ENCODE assay signal across 8 mouse cellular contexts in genomic region chr5:117978159-117978697, GRCm38 (mm10). TPM values are rescaled to one million over a fixed set of nuclear protein-coding genes. Genes with fewer than 3 reads are reported as not detected.
DNase-seq lines count a peak whose midpoint lies in the region; ATAC-seq lines count a peak whose summit lies in the region.

No protein-coding gene starts in this region.

- H3K36me3 ChIP-seq in kidney, embryonic 15.5 days: peaks cover 39% of the 10 kb centered on the region
- H3K36me3 ChIP-seq in embryonic facial prominence, embryonic 12.5 days: peaks cover 41% of the 10 kb centered on the region
- peaks cover 6% of the 10 kb centered on the region; the same call in 1 of the 2 replicates for H3K36me3 ChIP-seq in intestine, embryonic 15.5 days
- peaks cover 14% of the 10 kb centered on the region; the same call in 1 of the 2 replicates for H3K36me3 ChIP-seq in midbrain, embryonic 16.5 days (ENCODE audit: control insufficient read depth, insufficient read depth, low read length)

- no peaks in the 10 kb centered on the region for H3K27me3 ChIP-seq in kidney, embryonic 15.5 days
- no peaks in the 10 kb centered on the region for H3K27me3 ChIP-seq in embryonic facial prominence, embryonic 12.5 days
- H3K27me3 ChIP-seq in intestine, embryonic 15.5 days (replicated peaks): no peaks in the 10 kb centered on the region
- no peaks in the 10 kb centered on the region for H3K27me3 ChIP-seq in midbrain, embryonic 16.5 days (ENCODE audit: control insufficient read depth, insufficient read depth, low read depth, low read length)

- peak overlapping the region; percentile 99 for H3K4me3 ChIP-seq in kidney, embryonic 15.5 days (replicated peaks)
- peak overlapping the region; percentile 98 for H3K4me3 ChIP-seq in embryonic facial prominence, embryonic 12.5 days
- peak overlapping the region; percentile 100 for H3K4me3 ChIP-seq in intestine, embryonic 15.5 days (replicated peaks)
- H3K4me3 ChIP-seq in midbrain, embryonic 16.5 days (ENCODE audit: low read depth, low read length): peak overlapping the region; percentile 97

- 40% methylated on average over 17 of the region's 17 CpGs for WGBS in kidney, embryonic 15.5 days
- 54% methylated on average over 17 of the region's 17 CpGs for WGBS in embryonic facial prominence, embryonic 12.5 days
- 48% methylated on average over 17 of the region's 17 CpGs for WGBS in intestine, embryonic 15.5 days
- WGBS in midbrain, embryonic 16.5 days: 38% methylated on average over 17 of the region's 17 CpGs

- peak overlapping the region; percentile 94 for H3K9ac ChIP-seq in kidney, embryonic 15.5 days
- H3K9ac ChIP-seq in embryonic facial prominence, embryonic 12.5 days: peak overlapping the region; percentile 94
- peak overlapping the region; percentile 94; the same call in 1 of the 2 replicates for H3K9ac ChIP-seq in intestine, embryonic 15.5 days
- peak overlapping the region; percentile 100 for H3K9ac ChIP-seq in midbrain, embryonic 16.5 days (ENCODE audit: low read depth, low read length)

- H3K4me2 ChIP-seq in kidney, embryonic 15.5 days: peak overlapping the region; percentile 89
- peak overlapping the region; percentile 72 for H3K4me2 ChIP-seq in embryonic facial prominence, embryonic 12.5 days (replicated peaks)
- peak overlapping the region; percentile 83 for H3K4me2 ChIP-seq in intestine, embryonic 15.5 days (replicated peaks)
- H3K4me2 ChIP-seq in midbrain, embryonic 16.5 days (ENCODE audit: low read length): peak overlapping the region; percentile 80

- no peak for ATAC-seq in kidney, embryonic 15.5 days (replicated peaks; ENCODE audit: low FRiP score)
- no peak for ATAC-seq in embryonic facial prominence, embryonic 12.5 days (ENCODE audit: insufficient number of reproducible peaks, insufficient read depth, low FRiP score, low TSS enrichment)
- ATAC-seq in intestine, embryonic 15.5 days: no peak
- no peak for ATAC-seq in midbrain, embryonic 16.5 days

- H3K27ac ChIP-seq in kidney, embryonic 15.5 days: peak overlapping the region; percentile 34
- 0 out of 2 replicates have a peak overlapping the region, but pooled peaks have one; percentile 24 for H3K27ac ChIP-seq in embryonic facial prominence, embryonic 12.5 days
- H3K27ac ChIP-seq in intestine, embryonic 15.5 days: no peak overlapping the region
- H3K27ac ChIP-seq in midbrain, embryonic 16.5 days (ENCODE audit: low read length): peak overlapping the region; percentile 92; the same call in 1 of the 2 replicates

- H3K4me1 ChIP-seq in kidney, embryonic 15.5 days: peaks cover 33% of the 10 kb centered on the region
- H3K4me1 ChIP-seq in embryonic facial prominence, embryonic 12.5 days: peaks cover 19% of the 10 kb centered on the region; the same call in 1 of the 2 replicates
- peaks cover 30% of the 10 kb centered on the region for H3K4me1 ChIP-seq in intestine, embryonic 15.5 days (replicated peaks)
- peaks cover 24% of the 10 kb centered on the region for H3K4me1 ChIP-seq in midbrain, embryonic 16.5 days (ENCODE audit: control insufficient read depth, insufficient read depth, low read length)

- no peak for DNase-seq in kidney, adult 9 months
- DNase-seq in ovary, postnatal 10 days (ENCODE audit: low spot score): no peak
- DNase-seq in ovary, adult 18-20 months (ENCODE audit: low spot score): no peak
- no peak for DNase-seq in left cerebral cortex, adult 8-10 months (ENCODE audit: low spot score in 2 of 2)

- H3K9me3 ChIP-seq in kidney, embryonic 15.5 days (replicated peaks): no peaks in the 10 kb centered on the region
- no peaks in the 10 kb centered on the region for H3K9me3 ChIP-seq in embryonic facial prominence, embryonic 12.5 days
- no peaks in the 10 kb centered on the region for H3K9me3 ChIP-seq in intestine, embryonic 15.5 days
- no peaks in the 10 kb centered on the region for H3K9me3 ChIP-seq in midbrain, embryonic 16.5 days (replicated peaks; ENCODE audit: control insufficient read depth, low read length, poor library complexity, severe bottlenecking)

RNA-seq across cellular contexts. Expression of gene Fbxo21, which starts 1.7 kb away (rescaled TPM):
- 75.7 and 78.9 TPM in 2 replicates for polyA plus RNA-seq in kidney, embryonic 15.5 days (2015; fragmentation: Nextera tagmentation; extraction: Ambion mirVana)
- polyA plus RNA-seq in embryonic facial prominence, embryonic 12.5 days (2016; fragmentation: Nextera tagmentation; extraction: Ambion mirVana): 100 and 107 TPM in 2 replicates
- 56.1 and 56.7 TPM in 2 replicates for polyA plus RNA-seq in intestine, embryonic 15.5 days (2015; fragmentation: Nextera tagmentation; extraction: Ambion mirVana)
- 173 and 181 TPM in 2 replicates for polyA plus RNA-seq in midbrain, embryonic 16.5 days (2015; fragmentation: Nextera tagmentation; extraction: Ambion mirVana)
- 100 to 1,000 TPM; 115 to 125 (median 123) TPM for total RNA-seq in left cerebral cortex, adult 8-10 months (2022)

RNA-seq across cellular contexts. Expression of gene Tesc, which starts 49.3 kb away (rescaled TPM):
- polyA plus RNA-seq in kidney, embryonic 15.5 days (2015; fragmentation: Nextera tagmentation; extraction: Ambion mirVana): 17.1 and 18.6 TPM in 2 replicates
- 4.6 and 5.7 TPM in 2 replicates for polyA plus RNA-seq in embryonic facial prominence, embryonic 12.5 days (2016; fragmentation: Nextera tagmentation; extraction: Ambion mirVana)
- 3.3 and 4.7 TPM in 2 replicates for polyA plus RNA-seq in intestine, embryonic 15.5 days (2015; fragmentation: Nextera tagmentation; extraction: Ambion mirVana)
- polyA plus RNA-seq in midbrain, embryonic 16.5 days (2015; fragmentation: Nextera tagmentation; extraction: Ambion mirVana): 6.8 and 23.7 TPM in 2 replicates
- 10 to 100 TPM; 84.0 to 92.2 (median 89.0) TPM for total RNA-seq in left cerebral cortex, adult 8-10 months (2022)
